Mouse (Mus musculus): ENCODE measurements around the gene Nr2f1.

DNA sequence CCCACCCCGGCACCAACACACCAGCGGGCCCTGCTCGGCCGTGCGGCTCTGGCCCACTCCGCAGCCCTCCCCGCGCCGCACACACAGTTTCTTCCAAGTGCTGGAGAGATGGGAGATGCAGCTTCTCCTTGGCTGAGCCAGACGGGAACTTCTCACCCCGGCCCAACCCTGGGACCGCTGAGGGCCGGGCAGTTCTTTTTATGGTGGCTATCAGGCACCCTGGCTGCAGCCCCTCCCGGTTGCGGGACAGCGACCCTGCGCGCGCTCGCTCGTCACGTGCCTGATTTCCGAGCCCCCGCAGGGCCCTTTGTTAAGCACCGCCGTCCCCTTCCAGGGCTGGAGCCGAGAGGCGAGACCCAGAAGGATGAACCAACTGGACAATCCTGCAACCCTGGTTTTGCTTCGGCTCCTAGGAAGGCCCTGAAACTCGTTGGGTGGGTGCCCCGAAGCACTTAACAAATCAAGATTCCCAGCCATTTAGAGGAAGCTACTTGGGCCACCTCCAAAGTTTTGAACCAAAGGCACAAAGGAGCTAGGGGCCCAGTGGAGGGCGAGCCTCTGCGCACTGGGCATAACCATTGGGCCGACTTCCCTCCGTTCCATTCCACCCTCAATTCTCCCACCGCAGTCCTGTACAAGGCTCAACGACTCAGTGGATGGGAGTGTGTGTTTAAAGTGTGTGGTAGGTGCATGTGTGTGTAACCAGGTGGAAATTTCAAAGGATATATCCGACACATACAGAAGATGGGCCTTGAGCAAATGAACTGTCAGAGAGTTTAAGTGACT lies 20.1 kb downstream of the Nr2f1 start:
- TF ChIP-seq POLR2A (IDR thresholded peaks at IDR 0.05; ENCODE audit: borderline replicate concordance, low read depth, low read length) (no peak), CTCF (IDR thresholded peaks at IDR 0.05; ENCODE audit: low read depth, low read length) (no peak)

Measured in bone marrow macrophage, adult 2 months (primary cell).